Mouse (Mus musculus): Measurements from ENCODE around the gene Gm49384.
A peak's percentile ranks its signal among the peaks of the same experiment; 100 is the strongest.

Gm49384 gene

GRCm38 (mm10) chr12:69207396-69207795 lies 3.3 kb upstream of the Gm49384 start:
- no peak for DNase-seq (ENCODE audit: low read depth)

GRCm38 (mm10) chr12:69198985-69199384 lies 5.1 kb downstream of the Gm49384 start:
- DNase-seq (ENCODE audit: low read depth) = no peak

- DNase-seq (ENCODE audit: low read depth) = peak; percentile 77
Measured at GRCm38 (mm10) chr12:69198164-69198535, 5.9 kb downstream of the Gm49384 start, which contains the start of gene Dnaaf2. Gene Dnaaf2 (minus strand): TSS chr12:69198429.

GRCm38 (mm10) chr12:69197378-69198163 lies 6.5 kb downstream of the Gm49384 start:
- peak; percentile 77 for DNase-seq (ENCODE audit: low read depth)

GRCm38 (mm10) chr12:69196444-69197377 lies 7.4 kb downstream of the Gm49384 start, which contains the start of gene Gm49383:
Gene Gm49383 (minus strand): TSS chr12:69197104.
- peak; percentile 88 for DNase-seq (ENCODE audit: low read depth)

GRCm38 (mm10) chr12:69192637-69193036 lies 11.4 kb downstream of the Gm49384 start:
- no peak for DNase-seq (ENCODE audit: low read depth)

- no peak for DNase-seq (ENCODE audit: low read depth)
Measured at GRCm38 (mm10) chr12:69191396-69191795, 12.7 kb downstream of the Gm49384 start.

- peak; percentile 63 for DNase-seq (ENCODE audit: low read depth)
Measured at GRCm38 (mm10) chr12:69190522-69190921, 13.5 kb downstream of the Gm49384 start.

- no peak for DNase-seq (ENCODE audit: low read depth)
Measured at GRCm38 (mm10) chr12:69190074-69190473, 14.0 kb downstream of the Gm49384 start.

- peak; percentile 30 for DNase-seq (ENCODE audit: low read depth)
Measured at GRCm38 (mm10) chr12:69186811-69187471, 17.1 kb downstream of the Gm49384 start.

- no peak for DNase-seq (ENCODE audit: low read depth)
Measured at GRCm38 (mm10) chr12:69185371-69185770, 18.7 kb downstream of the Gm49384 start.

- peak; percentile 76 for DNase-seq (ENCODE audit: low read depth)
Measured at GRCm38 (mm10) chr12:69184342-69185295, 19.4 kb downstream of the Gm49384 start.

GRCm38 (mm10) chr12:69183583-69184308 lies 20.3 kb downstream of the Gm49384 start, which contains the start of the genes Rpl36al and Mgat2:
Gene Rpl36al (minus strand): TSS chr12:69184083.
Gene Mgat2 (plus strand): TSS chr12:69184157.
- DNase-seq (ENCODE audit: low read depth) = peak; percentile 99

GRCm38 (mm10) chr12:69181800-69182199 lies 22.3 kb downstream of the Gm49384 start:
- no peak for DNase-seq (ENCODE audit: low read depth)

GRCm38 (mm10) chr12:69179371-69179770 lies 24.7 kb downstream of the Gm49384 start:
- DNase-seq (ENCODE audit: low read depth) = no peak

GRCm38 (mm10) chr12:69177526-69177925 lies 26.5 kb downstream of the Gm49384 start:
- no peak for DNase-seq (ENCODE audit: low read depth)

GRCm38 (mm10) chr12:69175975-69176374 lies 28.1 kb downstream of the Gm49384 start:
- no peak for DNase-seq (ENCODE audit: low read depth)

GRCm38 (mm10) chr12:69171307-69171706 lies 32.8 kb downstream of the Gm49384 start:
- DNase-seq (ENCODE audit: low read depth) = no peak

- peak; percentile 93 for DNase-seq (ENCODE audit: low read depth)
Measured at GRCm38 (mm10) chr12:69168461-69169106, 35.5 kb downstream of the Gm49384 start, which contains the start of gene Lrr1. Gene Lrr1 (plus strand): TSS chr12:69168814.

Measured in induced T-regulatory cell, adult 2 months (primary cell).